Mouse (Mus musculus): ENCODE results near the gene Slc39a7. TPM values are rescaled to one million over a fixed set of nuclear protein-coding genes. Genes with fewer than 3 reads are reported as not detected.

Slc39a7 gene
- polyA plus RNA-seq (2015; fragmentation: Nextera tagmentation; extraction: Ambion mirVana) = 148 and 156 TPM in 2 replicates

- under 1% methylated on average over 87 of the region's 88 CpGs for WGBS
- H3K9me3 ChIP-seq = no peaks in the 10 kb centered on the region
- H3K27ac ChIP-seq (replicated peaks) = peak within 1 kb of the TSS; percentile 98
- H3K27me3 ChIP-seq = no peaks in the 10 kb centered on the region
- ATAC-seq (replicated peaks) = peak; percentile 79
- H3K4me1 ChIP-seq = peaks cover 60% of the 10 kb centered on the region
- peak within 1 kb of the TSS; percentile 85 for H3K4me3 ChIP-seq
- peaks cover 42% of the 10 kb centered on the region for H3K36me3 ChIP-seq
- H3K4me2 ChIP-seq (replicated peaks) = peak within 1 kb of the TSS; percentile 94
- peak within 1 kb of the TSS; percentile 88 for H3K9ac ChIP-seq (replicated peaks)
Measured at GRCm38 (mm10) chr17:34031465-34032173, at the start of gene Slc39a7, which contains the start of gene Rxrb. Gene Slc39a7 (minus strand): TSS chr17:34031682. Gene Rxrb (plus strand): TSS chr17:34031812.

GRCm38 (mm10) chr17:34079621-34080020 lies 48.1 kb upstream of the Slc39a7 start:
- Histone ChIP-seq H3K4me3 (no peak overlapping the region), H3K4me1 (peaks cover 19% of the 10 kb centered on the region), H3K27ac (replicated peaks) (no peak overlapping the region), H3K4me2 (replicated peaks) (no peak overlapping the region), H3K9ac (replicated peaks) (no peak overlapping the region), H3K27me3 (peaks cover 14% of the 10 kb centered on the region), H3K36me3 (no peaks in the 10 kb centered on the region), H3K9me3 (no peaks in the 10 kb centered on the region)
- peak; percentile 76 for ATAC-seq (replicated peaks)
- 18% methylated on average over 5 of the region's 5 CpGs for WGBS

GRCm38 (mm10) chr17:34079002-34079401 lies 47.5 kb upstream of the Slc39a7 start:
- no peak overlapping the region for H3K27ac ChIP-seq (replicated peaks)
- no peak overlapping the region for H3K9ac ChIP-seq (replicated peaks)
- no peaks in the 10 kb centered on the region for H3K36me3 ChIP-seq
- H3K4me1 ChIP-seq = peaks cover 19% of the 10 kb centered on the region
- H3K27me3 ChIP-seq = peaks cover 14% of the 10 kb centered on the region
- no peak overlapping the region for H3K4me2 ChIP-seq (replicated peaks)
- H3K4me3 ChIP-seq = no peak overlapping the region
- no peaks in the 10 kb centered on the region for H3K9me3 ChIP-seq
- WGBS = 89% methylated on average over 11 of the region's 11 CpGs
- no peak for ATAC-seq (replicated peaks)

GRCm38 (mm10) chr17:34078148-34078547 lies 46.7 kb upstream of the Slc39a7 start:
- WGBS = 58% methylated on average over 4 of the region's 4 CpGs
- Histone ChIP-seq H3K27ac (replicated peaks) (no peak overlapping the region), H3K27me3 (peaks cover 14% of the 10 kb centered on the region), H3K4me1 (peaks cover 16% of the 10 kb centered on the region), H3K36me3 (no peaks in the 10 kb centered on the region), H3K9ac (replicated peaks) (no peak overlapping the region), H3K9me3 (no peaks in the 10 kb centered on the region), H3K4me3 (no peak overlapping the region), H3K4me2 (replicated peaks) (no peak overlapping the region)
- ATAC-seq (replicated peaks) = no peak

GRCm38 (mm10) chr17:34077549-34077948 lies 46.1 kb upstream of the Slc39a7 start:
- ATAC-seq (replicated peaks) = no peak
- Histone ChIP-seq H3K4me1 (peaks cover 14% of the 10 kb centered on the region), H3K27ac (replicated peaks) (no peak overlapping the region), H3K4me2 (replicated peaks) (no peak overlapping the region), H3K27me3 (peaks cover 14% of the 10 kb centered on the region), H3K9ac (replicated peaks) (no peak overlapping the region), H3K4me3 (no peak overlapping the region), H3K9me3 (no peaks in the 10 kb centered on the region), H3K36me3 (no peaks in the 10 kb centered on the region)
- WGBS = 2% methylated on average over 9 of the region's 9 CpGs

GRCm38 (mm10) chr17:34075271-34075670 lies 43.8 kb upstream of the Slc39a7 start:
- Histone ChIP-seq H3K9ac (replicated peaks) (no peak overlapping the region), H3K4me1 (peaks cover 14% of the 10 kb centered on the region), H3K4me3 (no peak overlapping the region), H3K36me3 (no peaks in the 10 kb centered on the region), H3K27ac (replicated peaks) (no peak overlapping the region), H3K27me3 (peaks cover 14% of the 10 kb centered on the region), H3K4me2 (replicated peaks) (no peak overlapping the region), H3K9me3 (no peaks in the 10 kb centered on the region)
- no peak for ATAC-seq (replicated peaks)
- WGBS = 45% methylated on average over 7 of the region's 7 CpGs

GRCm38 (mm10) chr17:34072091-34072490 lies 40.6 kb upstream of the Slc39a7 start:
- H3K27me3 ChIP-seq = peaks cover 10% of the 10 kb centered on the region
- H3K9me3 ChIP-seq = no peaks in the 10 kb centered on the region
- peaks cover 8% of the 10 kb centered on the region for H3K4me1 ChIP-seq
- no peak overlapping the region for H3K27ac ChIP-seq (replicated peaks)
- H3K36me3 ChIP-seq = no peaks in the 10 kb centered on the region
- no peak overlapping the region for H3K4me2 ChIP-seq (replicated peaks)
- ATAC-seq (replicated peaks) = no peak
- 84% methylated on average over 5 of the region's 5 CpGs for WGBS
- no peak overlapping the region for H3K4me3 ChIP-seq
- no peak overlapping the region for H3K9ac ChIP-seq (replicated peaks)

- 45% methylated on average over 3 of the region's 3 CpGs for WGBS
- no peak overlapping the region for H3K4me2 ChIP-seq (replicated peaks)
- ATAC-seq (replicated peaks) = no peak
- H3K36me3 ChIP-seq = no peaks in the 10 kb centered on the region
- no peaks in the 10 kb centered on the region for H3K4me1 ChIP-seq
- H3K4me3 ChIP-seq = no peak overlapping the region
- no peak overlapping the region for H3K9ac ChIP-seq (replicated peaks)
- H3K27ac ChIP-seq (replicated peaks) = no peak overlapping the region
- no peaks in the 10 kb centered on the region for H3K9me3 ChIP-seq
- no peaks in the 10 kb centered on the region for H3K27me3 ChIP-seq
Measured at GRCm38 (mm10) chr17:34068864-34069263, 37.4 kb upstream of the Slc39a7 start.

- H3K36me3 ChIP-seq = no peaks in the 10 kb centered on the region
- H3K4me1 ChIP-seq = no peaks in the 10 kb centered on the region
- H3K27me3 ChIP-seq = no peaks in the 10 kb centered on the region
- no peak overlapping the region for H3K27ac ChIP-seq (replicated peaks)
- H3K9me3 ChIP-seq = no peaks in the 10 kb centered on the region
- no peak overlapping the region for H3K4me2 ChIP-seq (replicated peaks)
- WGBS = 84% methylated on average over 7 of the region's 7 CpGs
- ATAC-seq (replicated peaks) = no peak
- H3K9ac ChIP-seq (replicated peaks) = no peak overlapping the region
- no peak overlapping the region for H3K4me3 ChIP-seq
Measured at GRCm38 (mm10) chr17:34057224-34057623, 25.7 kb upstream of the Slc39a7 start.

GRCm38 (mm10) chr17:34047404-34048050 lies 16.0 kb upstream of the Slc39a7 start:
- no peaks in the 10 kb centered on the region for H3K36me3 ChIP-seq
- ATAC-seq (replicated peaks) = no peak
- H3K27me3 ChIP-seq = no peaks in the 10 kb centered on the region
- no peak overlapping the region for H3K27ac ChIP-seq (replicated peaks)
- H3K4me1 ChIP-seq = no peaks in the 10 kb centered on the region
- no peak overlapping the region for H3K4me3 ChIP-seq
- no peak overlapping the region for H3K9ac ChIP-seq (replicated peaks)
- no peak overlapping the region for H3K4me2 ChIP-seq (replicated peaks)
- no peaks in the 10 kb centered on the region for H3K9me3 ChIP-seq
- 97% methylated on average over 5 of the region's 5 CpGs for WGBS

- Histone ChIP-seq H3K4me1 (no peaks in the 10 kb centered on the region), H3K9me3 (no peaks in the 10 kb centered on the region), H3K27me3 (no peaks in the 10 kb centered on the region), H3K27ac (replicated peaks) (no peak overlapping the region), H3K9ac (replicated peaks) (no peak overlapping the region), H3K36me3 (no peaks in the 10 kb centered on the region), H3K4me2 (replicated peaks) (no peak overlapping the region), H3K4me3 (no peak overlapping the region)
- 79% methylated on average over 14 of the region's 14 CpGs for WGBS
- ATAC-seq (replicated peaks) = no peak
Measured at GRCm38 (mm10) chr17:34045941-34046340, 14.5 kb upstream of the Slc39a7 start.

- peak; percentile 15 for ATAC-seq (replicated peaks)
- peak overlapping the region; percentile 30 for H3K4me3 ChIP-seq
- 21% methylated on average over 17 of the region's 17 CpGs for WGBS
Measured at GRCm38 (mm10) chr17:34039562-34040450, 8.3 kb upstream of the Slc39a7 start.

More at GRCm38 (mm10) chr17:34039562-34040450, 8.3 kb upstream of the Slc39a7 start:
- Histone ChIP-seq H3K27ac (replicated peaks) (no peak overlapping the region), H3K9me3 (no peaks in the 10 kb centered on the region), H3K36me3 (peaks cover 30% of the 10 kb centered on the region), H3K27me3 (no peaks in the 10 kb centered on the region), H3K9ac (replicated peaks) (peak overlapping the region; percentile 33), H3K4me2 (replicated peaks) (peak overlapping the region; percentile 66), H3K4me1 (peaks cover 26% of the 10 kb centered on the region)

Measured in forebrain, embryonic 15.5 days (tissue).